Mouse (Mus musculus) thymus, adult 2 months (tissue): Measurements from ENCODE around the gene Srsf4. TPM values are rescaled to one million over a fixed set of nuclear protein-coding genes. Genes with fewer than 3 reads are reported as not detected.

Experiments
- DNase-seq: peaks from one replicate; pipeline ENCODE4 v3.0.0; 2021
- H3K27ac ChIP-seq: fragments of 200-500 bp; 2 replicates; pipeline ENCODE4 v1.5.1; 2012; ENCODE audit warnings: low read length, control low read depth; ENCODE audit not compliant: control insufficient read depth, insufficient read depth
- H3K27me3 ChIP-seq: fragments of 200-500 bp; 2 replicates; pipeline ENCODE4 v1.6.1; 2012; ENCODE audit warnings: mild to moderate bottlenecking, low read length, moderate library complexity, mixed read lengths; ENCODE audit not compliant: control insufficient read depth, insufficient read depth
- H3K36me3 ChIP-seq: fragments of 200-500 bp; 2 replicates; pipeline ENCODE4 v1.6.1; 2012; ENCODE audit warnings: mild to moderate bottlenecking, low read length, moderate library complexity; ENCODE audit not compliant: control insufficient read depth, insufficient read depth
- H3K4me1 ChIP-seq: fragments of 200-500 bp; replicated peaks from 2 replicates; pipeline ENCODE4 v1.6.1; 2012; ENCODE audit warnings: low read length; ENCODE audit not compliant: control insufficient read depth, insufficient read depth
- H3K4me3 ChIP-seq: fragments of 200-500 bp; 2 replicates; pipeline ENCODE4 v1.5.1; 2012; ENCODE audit warnings: mild to moderate bottlenecking, low read length, control low read depth, moderate library complexity; ENCODE audit not compliant: control insufficient read depth, insufficient read depth
- CTCF ChIP-seq: fragments of 200-500 bp; IDR thresholded peaks from 2 replicates; pipeline ENCODE4 v1.5.1; 2012; ENCODE audit warnings: mild to moderate bottlenecking, control low read depth, low read length, moderate library complexity, borderline replicate concordance; ENCODE audit not compliant: control insufficient read depth, poor library complexity, insufficient read depth; ENCODE audit errors: extremely low read depth
- POLR2A ChIP-seq: fragments of 200-500 bp; IDR thresholded peaks from 2 replicates; pipeline ENCODE4 v1.6.1; 2012; ENCODE audit warnings: mild to moderate bottlenecking, low read length, control low read depth, moderate library complexity; ENCODE audit not compliant: control insufficient read depth, poor library complexity, insufficient read depth; ENCODE audit errors: extremely low read depth
- WGBS: fragments of 180-500 bp; shearing (Covaris S2); methylation state at CpG from one replicate; pipeline ENCODE4 v1.1.7; 2018; 5-methylcytosine and 5-hydroxymethylcytosine counted together
- polyA plus RNA-seq: library from polyadenylated mRNA; depleted of rRNA; stranded (reverse); fragments of >200 nt; gene quantifications from 2 replicates; pipeline ENCODE4 v1.2.3, GENCODE M21; 2012

Gene Srsf4
- polyA plus RNA-seq, 1 experiment = 76.8 TPM

DNA sequence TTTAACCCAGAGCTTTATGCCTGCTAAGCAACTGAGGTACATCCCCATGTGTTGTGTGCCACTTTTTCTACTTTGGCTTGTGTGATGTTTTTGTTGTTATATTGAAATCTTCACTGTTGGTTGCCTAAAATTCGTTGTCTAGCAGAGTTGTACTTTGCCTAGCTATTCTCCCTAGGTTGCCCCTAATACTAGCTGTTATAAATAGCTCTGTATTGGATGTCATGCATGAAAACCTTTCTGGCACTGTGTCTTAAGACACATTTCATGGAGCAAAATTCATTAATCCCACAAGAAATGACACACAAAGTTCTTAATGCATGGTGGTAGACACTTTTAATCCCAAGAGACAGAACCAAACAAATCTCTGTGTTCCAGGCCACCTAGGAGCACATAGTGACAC is 6.3 kb downstream of the Srsf4 start:
- H3K27ac ChIP-seq = no peak overlapping the region
- H3K4me1 ChIP-seq = peaks cover 6% of the 10 kb centered on the region; the same call in 1 of the 2 replicates
- no peak for TF ChIP-seq POLR2A
- no peak overlapping the region for H3K4me3 ChIP-seq
- H3K36me3 ChIP-seq = no peaks in the 10 kb centered on the region
- no peaks in the 10 kb centered on the region for H3K27me3 ChIP-seq
- no peak for DNase-seq
- WGBS = 71% methylated on average over 1 of the region's 1 CpGs

- 85% methylated on average over 7 of the region's 7 CpGs for WGBS
- H3K36me3 ChIP-seq = peaks cover 13% of the 10 kb centered on the region
- no peak for DNase-seq
- TF ChIP-seq POLR2A (no peak), CTCF (no peak)
- H3K27ac ChIP-seq = no peak overlapping the region
- no peaks in the 10 kb centered on the region for H3K4me1 ChIP-seq
- H3K27me3 ChIP-seq = no peaks in the 10 kb centered on the region
- no peak overlapping the region for H3K4me3 ChIP-seq
Observed at GRCm38 (mm10) chr4:131881306-131881705, 7.9 kb downstream of the Srsf4 start.

DNA sequence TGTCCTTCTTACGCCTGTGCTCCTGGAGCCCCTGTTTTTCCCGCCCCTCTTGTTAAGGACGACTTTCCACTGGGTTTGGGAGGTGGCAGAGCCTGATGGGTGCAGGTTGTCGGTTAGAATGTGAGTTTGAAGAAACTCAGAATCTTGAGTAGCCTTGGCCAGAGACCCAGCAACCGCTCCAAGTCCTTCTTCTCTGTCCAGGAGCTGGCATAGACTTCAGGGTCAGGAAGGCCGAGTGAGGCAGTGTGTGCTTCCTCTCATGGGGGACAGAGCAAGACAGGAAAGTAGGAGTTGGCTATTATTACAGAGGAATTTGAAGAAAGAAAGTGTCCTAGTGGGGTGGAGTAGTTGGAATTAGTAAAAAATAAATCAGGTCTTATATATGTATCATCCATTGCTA is 10.2 kb downstream of the Srsf4 start:
- no peak overlapping the region for H3K4me3 ChIP-seq
- WGBS = 92% methylated on average over 6 of the region's 6 CpGs
- DNase-seq = no peak
- no peaks in the 10 kb centered on the region for H3K27me3 ChIP-seq
- TF ChIP-seq POLR2A = no peak
- TF ChIP-seq CTCF = no peak
- no peaks in the 10 kb centered on the region for H3K4me1 ChIP-seq
- H3K27ac ChIP-seq = no peak overlapping the region
- peaks cover 16% of the 10 kb centered on the region for H3K36me3 ChIP-seq

- H3K4me1 ChIP-seq = no peaks in the 10 kb centered on the region
- DNase-seq = no peak
- no peak overlapping the region for H3K27ac ChIP-seq
- H3K36me3 ChIP-seq = peaks cover 16% of the 10 kb centered on the region
- H3K4me3 ChIP-seq = no peak overlapping the region
- no peaks in the 10 kb centered on the region for H3K27me3 ChIP-seq
- 86% methylated on average over 6 of the region's 6 CpGs for WGBS
- TF ChIP-seq POLR2A (no peak), CTCF (no peak)
Observed at GRCm38 (mm10) chr4:131885376-131885775, 12.0 kb downstream of the Srsf4 start.

DNA sequence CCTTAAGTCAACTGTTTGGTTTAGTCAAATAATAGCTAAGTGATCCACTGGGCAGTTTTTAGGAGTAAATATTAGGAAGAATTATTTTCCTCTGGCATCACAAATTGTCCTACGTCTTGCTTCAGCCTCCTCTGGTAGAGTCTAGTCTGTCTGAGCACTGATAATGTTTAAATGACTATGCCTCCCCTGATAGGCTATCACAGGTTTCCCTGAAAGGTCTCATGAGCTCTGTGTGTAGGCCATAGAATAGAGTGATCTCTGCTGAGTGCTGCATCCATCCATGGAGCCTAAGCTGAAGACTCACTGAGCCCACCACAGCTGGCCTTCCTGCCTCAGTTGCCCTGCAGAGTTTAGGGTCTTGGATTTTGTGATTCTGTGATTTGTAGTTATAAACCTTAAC is 15.1 kb downstream of the Srsf4 start:
- H3K27me3 ChIP-seq = no peaks in the 10 kb centered on the region
- H3K27ac ChIP-seq = no peak overlapping the region
- DNase-seq = no peak
- H3K4me1 ChIP-seq = no peaks in the 10 kb centered on the region
- peaks cover 41% of the 10 kb centered on the region for H3K36me3 ChIP-seq
- no peak for TF ChIP-seq CTCF
- no peak for TF ChIP-seq POLR2A
- WGBS = 95% methylated on average over 1 of the region's 1 CpGs
- no peak overlapping the region for H3K4me3 ChIP-seq

DNA sequence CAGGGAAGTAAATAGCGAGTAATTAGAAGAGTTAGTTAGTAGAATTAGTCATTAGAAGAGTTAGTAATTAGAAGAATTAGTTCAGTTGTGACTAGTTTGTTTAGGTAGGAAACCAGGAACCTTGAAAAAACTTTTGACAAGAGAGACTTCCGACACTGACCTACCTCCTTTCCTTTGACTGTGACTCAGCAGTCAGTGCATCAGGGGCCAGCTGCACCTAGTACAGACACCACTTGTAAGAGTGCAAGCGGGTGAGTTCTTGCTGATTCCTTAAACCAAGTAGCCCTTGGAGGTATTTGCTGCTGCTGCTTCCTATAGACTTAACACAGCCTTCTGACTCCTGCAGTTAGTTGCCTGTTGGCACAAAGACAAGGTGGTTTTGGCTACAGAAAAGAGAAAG is 17.3 kb downstream of the Srsf4 start:
- 52% methylated on average over 3 of the region's 3 CpGs for WGBS

GRCm38 (mm10) chr4:131897109-131897508 is 23.7 kb downstream of the Srsf4 start:
- Histone ChIP-seq H3K27me3 (no peaks in the 10 kb centered on the region), H3K36me3 (peaks cover 83% of the 10 kb centered on the region), H3K4me3 (no peak overlapping the region), H3K27ac (no peak overlapping the region), H3K4me1 (no peaks in the 10 kb centered on the region)
- 99% methylated on average over 5 of the region's 5 CpGs for WGBS
- no peak for TF ChIP-seq CTCF
- no peak for TF ChIP-seq POLR2A
- no peak for DNase-seq

More for the DNA sequence above, 17.3 kb downstream of the Srsf4 start:
- no peak for TF ChIP-seq CTCF
- no peak for TF ChIP-seq POLR2A
- Histone ChIP-seq H3K36me3 (peaks cover 51% of the 10 kb centered on the region), H3K27ac (no peak overlapping the region), H3K4me3 (no peak overlapping the region), H3K27me3 (no peaks in the 10 kb centered on the region), H3K4me1 (no peaks in the 10 kb centered on the region)
- DNase-seq = no peak
